Mouse (Mus musculus): Measurements from ENCODE around the gene Dennd4a. TPM values are rescaled to one million over a fixed set of nuclear protein-coding genes. Genes with fewer than 3 reads are reported as not detected.

Dennd4a gene
- polyA plus RNA-seq (2015; fragmentation: Nextera tagmentation; extraction: Ambion mirVana): 5.3 and 7.6 TPM in 2 replicates

- H3K9me3 ChIP-seq: no peaks in the 10 kb centered on the region
- 0 out of 2 replicates have a peak, but pooled peaks cover 4% of the 10 kb centered on the region for H3K4me1 ChIP-seq
- no peaks in the 10 kb centered on the region for H3K36me3 ChIP-seq
- H3K27me3 ChIP-seq: no peaks in the 10 kb centered on the region
- H3K9ac ChIP-seq: peak within 1 kb of the TSS; percentile 74
- peak within 1 kb of the TSS; percentile 72 for H3K4me2 ChIP-seq
- H3K27ac ChIP-seq: peak within 1 kb of the TSS; percentile 91
- H3K4me3 ChIP-seq: peak within 1 kb of the TSS; percentile 91
- under 1% methylated on average over 41 of the region's 51 CpGs for WGBS
- ATAC-seq (ENCODE audit: insufficient number of reproducible peaks, low FRiP score, low TSS enrichment, low read depth): peak; percentile 97
Measured at GRCm38 (mm10) chr9:64810822-64811537, at the start of gene Dennd4a. Dennd4a (plus strand) TSS chr9:64811340.

- Histone ChIP-seq H3K27me3 (no peaks in the 10 kb centered on the region), H3K9me3 (no peaks in the 10 kb centered on the region), H3K4me3 (no peak overlapping the region), H3K9ac (no peak overlapping the region), H3K4me1 (no peaks in the 10 kb centered on the region), H3K4me2 (no peak overlapping the region), H3K27ac (no peak overlapping the region), H3K36me3 (no peaks in the 10 kb centered on the region)
- no peak for ATAC-seq (ENCODE audit: insufficient number of reproducible peaks, low FRiP score, low TSS enrichment, low read depth)
- WGBS: 88% methylated on average over 2 of the region's 2 CpGs
Measured at GRCm38 (mm10) chr9:64764824-64765223, 46.3 kb upstream of the Dennd4a start.

GRCm38 (mm10) chr9:64766136-64766535 is 45.0 kb upstream of the Dennd4a start:
- H3K4me1 ChIP-seq: no peaks in the 10 kb centered on the region
- H3K4me2 ChIP-seq: no peak overlapping the region
- no peak overlapping the region for H3K4me3 ChIP-seq
- no peaks in the 10 kb centered on the region for H3K9me3 ChIP-seq
- WGBS: 87% methylated on average over 3 of the region's 3 CpGs
- H3K9ac ChIP-seq: no peak overlapping the region
- ATAC-seq (ENCODE audit: insufficient number of reproducible peaks, low FRiP score, low TSS enrichment, low read depth): no peak
- no peak overlapping the region for H3K27ac ChIP-seq
- no peaks in the 10 kb centered on the region for H3K36me3 ChIP-seq
- H3K27me3 ChIP-seq: no peaks in the 10 kb centered on the region

GRCm38 (mm10) chr9:64767796-64768195 is 43.3 kb upstream of the Dennd4a start:
- 34% methylated on average over 1 of the region's 1 CpGs for WGBS
- no peak overlapping the region for H3K4me3 ChIP-seq
- H3K9me3 ChIP-seq: no peaks in the 10 kb centered on the region
- no peak overlapping the region for H3K4me2 ChIP-seq
- H3K9ac ChIP-seq: no peak overlapping the region
- ATAC-seq (ENCODE audit: insufficient number of reproducible peaks, low FRiP score, low TSS enrichment, low read depth): no peak
- H3K4me1 ChIP-seq: no peaks in the 10 kb centered on the region
- H3K27ac ChIP-seq: no peak overlapping the region
- H3K36me3 ChIP-seq: no peaks in the 10 kb centered on the region
- H3K27me3 ChIP-seq: no peaks in the 10 kb centered on the region

- no peaks in the 10 kb centered on the region for H3K27me3 ChIP-seq
- 43% methylated on average over 9 of the region's 9 CpGs for WGBS
- no peaks in the 10 kb centered on the region for H3K9me3 ChIP-seq
- H3K4me1 ChIP-seq: no peaks in the 10 kb centered on the region
- no peak overlapping the region for H3K4me2 ChIP-seq
- no peak for ATAC-seq (ENCODE audit: insufficient number of reproducible peaks, low FRiP score, low TSS enrichment, low read depth)
- H3K4me3 ChIP-seq: no peak overlapping the region
- no peak overlapping the region for H3K27ac ChIP-seq
- H3K9ac ChIP-seq: no peak overlapping the region
- H3K36me3 ChIP-seq: no peaks in the 10 kb centered on the region
Measured at GRCm38 (mm10) chr9:64769066-64769695, 42.0 kb upstream of the Dennd4a start.

GRCm38 (mm10) chr9:64769911-64770310 is 41.2 kb upstream of the Dennd4a start:
- no peaks in the 10 kb centered on the region for H3K27me3 ChIP-seq
- WGBS: 91% methylated on average over 6 of the region's 6 CpGs
- ATAC-seq (ENCODE audit: insufficient number of reproducible peaks, low FRiP score, low TSS enrichment, low read depth): no peak
- H3K9ac ChIP-seq: no peak overlapping the region
- H3K9me3 ChIP-seq: no peaks in the 10 kb centered on the region
- H3K4me2 ChIP-seq: no peak overlapping the region
- no peak overlapping the region for H3K4me3 ChIP-seq
- no peaks in the 10 kb centered on the region for H3K4me1 ChIP-seq
- H3K27ac ChIP-seq: no peak overlapping the region
- H3K36me3 ChIP-seq: no peaks in the 10 kb centered on the region

DNA sequence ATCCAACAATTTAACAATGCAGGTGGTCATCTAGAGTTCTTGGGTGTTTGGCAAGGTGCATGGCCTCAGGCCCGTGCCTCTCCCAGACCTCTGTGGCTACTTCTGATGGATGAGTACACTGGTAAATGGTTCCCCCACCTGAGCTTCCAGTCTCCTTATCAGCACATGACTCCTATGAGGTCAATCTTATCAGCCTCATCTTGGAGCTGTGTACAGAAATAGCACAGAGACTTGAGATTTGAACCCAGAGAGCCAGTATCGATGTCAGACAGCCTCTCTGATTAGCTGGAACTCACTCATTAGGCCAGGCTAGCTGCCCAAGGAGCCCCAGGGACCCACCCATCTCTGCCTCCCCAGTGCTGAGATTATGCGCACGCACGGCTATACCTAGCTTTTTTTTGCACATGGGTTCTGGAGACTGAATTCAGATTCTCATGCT is 40.7 kb upstream of the Dennd4a start:
- no peak overlapping the region for H3K9ac ChIP-seq
- no peak for ATAC-seq (ENCODE audit: insufficient number of reproducible peaks, low FRiP score, low TSS enrichment, low read depth)
- no peaks in the 10 kb centered on the region for H3K27me3 ChIP-seq
- no peaks in the 10 kb centered on the region for H3K9me3 ChIP-seq
- no peak overlapping the region for H3K4me2 ChIP-seq
- WGBS: 81% methylated on average over 5 of the region's 5 CpGs
- H3K4me1 ChIP-seq: no peaks in the 10 kb centered on the region
- H3K27ac ChIP-seq: no peak overlapping the region
- no peaks in the 10 kb centered on the region for H3K36me3 ChIP-seq
- no peak overlapping the region for H3K4me3 ChIP-seq

- H3K27ac ChIP-seq: no peak overlapping the region
- no peaks in the 10 kb centered on the region for H3K27me3 ChIP-seq
- H3K4me2 ChIP-seq: no peak overlapping the region
- no peak for ATAC-seq (ENCODE audit: insufficient number of reproducible peaks, low FRiP score, low TSS enrichment, low read depth)
- no peaks in the 10 kb centered on the region for H3K4me1 ChIP-seq
- H3K36me3 ChIP-seq: no peaks in the 10 kb centered on the region
- no peaks in the 10 kb centered on the region for H3K9me3 ChIP-seq
- H3K9ac ChIP-seq: no peak overlapping the region
- no peak overlapping the region for H3K4me3 ChIP-seq
- 61% methylated on average over 5 of the region's 5 CpGs for WGBS
Measured at GRCm38 (mm10) chr9:64771236-64771635, 39.9 kb upstream of the Dennd4a start.

DNA sequence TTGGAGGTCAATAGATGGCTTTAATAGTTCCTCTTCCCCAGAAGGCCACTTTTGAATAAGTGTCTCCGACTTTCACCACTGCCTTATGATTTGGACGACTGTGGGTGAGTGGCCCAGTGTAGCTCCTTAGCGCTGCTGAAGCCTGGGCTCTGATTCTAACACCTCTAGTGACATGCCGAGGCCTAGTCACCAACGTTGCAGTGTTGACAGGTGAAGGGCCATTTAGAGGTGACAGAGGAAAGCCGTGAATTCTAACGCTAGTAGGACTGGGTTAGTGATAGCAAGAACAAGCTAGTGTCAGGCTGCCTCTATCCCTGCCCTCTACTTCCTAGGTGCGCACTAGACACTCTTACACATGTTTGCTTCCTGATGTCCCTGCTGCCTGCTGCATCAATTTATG is 37.9 kb upstream of the Dennd4a start:
- Histone ChIP-seq H3K4me1 (no peaks in the 10 kb centered on the region), H3K9me3 (no peaks in the 10 kb centered on the region), H3K4me3 (no peak overlapping the region), H3K27ac (no peak overlapping the region), H3K36me3 (no peaks in the 10 kb centered on the region), H3K9ac (no peak overlapping the region), H3K27me3 (no peaks in the 10 kb centered on the region), H3K4me2 (no peak overlapping the region)
- 68% methylated on average over 8 of the region's 8 CpGs for WGBS
- ATAC-seq (ENCODE audit: insufficient number of reproducible peaks, low FRiP score, low TSS enrichment, low read depth): no peak

GRCm38 (mm10) chr9:64773936-64774335 is 37.2 kb upstream of the Dennd4a start:
- Histone ChIP-seq H3K9me3 (no peaks in the 10 kb centered on the region), H3K4me1 (no peaks in the 10 kb centered on the region), H3K27ac (no peak overlapping the region), H3K36me3 (no peaks in the 10 kb centered on the region), H3K9ac (no peak overlapping the region), H3K4me2 (no peak overlapping the region), H3K4me3 (no peak overlapping the region), H3K27me3 (no peaks in the 10 kb centered on the region)
- WGBS: 56% methylated on average over 4 of the region's 4 CpGs
- ATAC-seq (ENCODE audit: insufficient number of reproducible peaks, low FRiP score, low TSS enrichment, low read depth): no peak

DNA sequence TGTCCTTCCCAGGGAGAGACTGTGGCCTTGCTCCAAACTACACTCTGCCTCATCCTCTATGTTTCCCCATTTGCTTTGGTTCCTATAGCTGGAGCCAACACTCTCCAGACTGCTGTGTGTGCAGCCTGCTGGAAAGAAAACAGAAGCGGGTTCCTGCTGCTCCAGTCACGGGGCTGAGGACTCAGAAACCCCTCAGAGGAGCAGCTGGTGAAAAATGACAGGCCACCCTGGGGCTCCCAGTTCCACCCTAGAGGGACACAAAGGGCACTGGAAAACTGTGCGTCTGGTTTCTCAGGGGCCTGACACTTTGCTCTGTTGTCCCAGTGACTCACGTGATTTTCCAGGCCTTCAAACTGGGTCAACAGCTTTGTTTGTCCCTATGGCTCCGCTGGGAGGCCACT is 36.7 kb upstream of the Dennd4a start:
- 31% methylated on average over 5 of the region's 5 CpGs for WGBS
- no peaks in the 10 kb centered on the region for H3K27me3 ChIP-seq
- no peaks in the 10 kb centered on the region for H3K9me3 ChIP-seq
- H3K9ac ChIP-seq: no peak overlapping the region
- H3K27ac ChIP-seq: no peak overlapping the region
- no peaks in the 10 kb centered on the region for H3K4me1 ChIP-seq
- H3K4me2 ChIP-seq: no peak overlapping the region
- ATAC-seq (ENCODE audit: insufficient number of reproducible peaks, low FRiP score, low TSS enrichment, low read depth): no peak
- no peak overlapping the region for H3K4me3 ChIP-seq
- no peaks in the 10 kb centered on the region for H3K36me3 ChIP-seq

GRCm38 (mm10) chr9:64774883-64775282 is 36.3 kb upstream of the Dennd4a start:
- Histone ChIP-seq H3K4me1 (no peaks in the 10 kb centered on the region), H3K27me3 (no peaks in the 10 kb centered on the region), H3K4me2 (no peak overlapping the region), H3K9ac (no peak overlapping the region), H3K36me3 (no peaks in the 10 kb centered on the region), H3K4me3 (no peak overlapping the region), H3K27ac (no peak overlapping the region), H3K9me3 (no peaks in the 10 kb centered on the region)
- no peak for ATAC-seq (ENCODE audit: insufficient number of reproducible peaks, low FRiP score, low TSS enrichment, low read depth)
- WGBS: 88% methylated on average over 2 of the region's 2 CpGs

Data from limb, embryonic 15.5 days (tissue).